Mouse (Mus musculus) C2C12 (cell line): ENCODE results near the gene Map1s. TPM values are rescaled to one million over a fixed set of nuclear protein-coding genes. Genes with fewer than 3 reads are reported as not detected.

Experiments
- H3K27me3 ChIP-seq: one replicate; pipeline ENCODE4 v1.6.1; 2011; ENCODE audit not compliant: control insufficient read depth, insufficient read depth, insufficient read length
- H3K36me3 ChIP-seq: one replicate; pipeline ENCODE4 v1.6.1; 2011; ENCODE audit not compliant: control insufficient read depth, insufficient read depth
- H3K4me3 ChIP-seq: one replicate; pipeline ENCODE4 v1.5.1; 2011; ENCODE audit warnings: mild to moderate bottlenecking, control low read depth; ENCODE audit not compliant: poor library complexity, insufficient read depth, severe bottlenecking
- H3K79me2 ChIP-seq: one replicate; pipeline ENCODE4 v1.6.1; 2011; ENCODE audit not compliant: control insufficient read depth, insufficient read depth
- H3K79me3 ChIP-seq: one replicate; pipeline ENCODE4 v1.6.1; 2011; ENCODE audit warnings: low read depth, control low read depth
- H3ac ChIP-seq: one replicate; pipeline ENCODE3; 2011; ENCODE audit warnings: low read depth; ENCODE audit not compliant: control insufficient read depth, insufficient read length
- CEBPB ChIP-seq: IDR thresholded peaks from one replicate; pipeline ENCODE4 v1.6.1; 2011; ENCODE audit warnings: low read depth, mild to moderate bottlenecking, control low read depth, moderate library complexity
- CTCF ChIP-seq: IDR thresholded peaks from one replicate; pipeline ENCODE4 v1.5.1; 2011; ENCODE audit not compliant: control insufficient read depth, insufficient read depth, insufficient read length
- FOSL1 ChIP-seq: IDR thresholded peaks from one replicate; pipeline ENCODE4 v1.8.0; 2011; ENCODE audit warnings: mild to moderate bottlenecking, low read length; ENCODE audit not compliant: poor library complexity, insufficient read depth, severe bottlenecking
- MAX ChIP-seq: IDR thresholded peaks from one replicate; pipeline ENCODE4 v1.6.1; 2011; ENCODE audit warnings: mild to moderate bottlenecking, control low read depth
- MYOD1 ChIP-seq: IDR thresholded peaks from one replicate; pipeline ENCODE4 v1.6.1; 2011; ENCODE audit warnings: low read depth; ENCODE audit not compliant: control insufficient read depth, insufficient read length
- MYOG ChIP-seq: IDR thresholded peaks from one replicate; pipeline ENCODE4 v1.6.1; 2011; ENCODE audit not compliant: control insufficient read depth, insufficient read length; ENCODE audit errors: extremely low read depth
- USF1 ChIP-seq: IDR thresholded peaks from one replicate; pipeline ENCODE4 v1.6.1; 2011; ENCODE audit warnings: low read depth, mild to moderate bottlenecking, control low read depth, moderate library complexity
- polyA plus RNA-seq: library from polyadenylated mRNA; unstranded; fragments of >200 nt; fragmentation: generic; extraction: Trizol; gene quantifications from one replicate; pipeline ENCODE4 v1.2.1, GENCODE M21; 2012; ENCODE audit warnings: missing spikeins

Gene Map1s
- polyA plus RNA-seq, 1 experiment: 59.7 TPM

DNA sequence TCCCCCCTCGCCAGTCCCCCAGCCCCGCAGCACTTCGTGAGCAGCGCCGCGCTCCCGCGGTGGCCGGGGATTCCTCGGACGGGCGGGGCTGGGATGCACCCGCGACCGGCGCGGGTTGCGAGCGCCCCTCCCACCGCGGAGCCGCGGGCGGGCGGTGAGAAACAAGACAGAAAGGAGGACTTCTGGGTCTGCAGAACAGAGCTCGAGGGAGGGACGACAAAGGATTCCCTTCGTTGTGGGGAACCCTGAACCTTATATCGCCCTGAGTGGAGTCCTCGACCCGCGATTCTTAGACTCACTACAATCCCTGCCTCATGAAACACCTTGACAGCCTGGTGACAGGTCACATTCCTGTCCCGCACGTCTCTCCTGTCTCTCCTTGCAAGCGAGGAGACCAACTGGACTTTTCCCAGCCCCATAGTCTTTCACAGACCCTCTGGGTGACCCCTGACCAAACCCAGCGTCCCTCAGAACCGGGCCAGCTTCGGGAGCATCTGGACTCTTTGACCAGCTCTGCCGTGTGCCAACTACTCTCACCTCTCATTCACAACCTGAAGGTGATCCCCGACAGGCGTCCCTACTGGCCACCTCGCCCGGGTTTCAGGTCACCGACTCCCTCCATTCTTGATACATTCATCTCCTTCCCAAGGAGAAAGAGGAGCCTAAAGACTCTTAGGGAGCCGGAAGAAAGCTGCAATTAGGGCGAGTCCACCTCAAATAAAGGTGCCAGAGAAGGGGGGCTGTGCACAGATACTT lies 41.6 kb upstream of the Map1s start:
- TF ChIP-seq MAX (no peak), FOSL1 (no peak), CTCF (no peak), MYOD1 (no peak)
- no peaks in the 10 kb centered on the region for H3K79me2 ChIP-seq
- peaks cover 6% of the 10 kb centered on the region for H3K36me3 ChIP-seq
- H3K4me3 ChIP-seq: peak overlapping the region; percentile 26
- H3K79me3 ChIP-seq: no peaks in the 10 kb centered on the region
- peak overlapping the region; percentile 69 for H3ac ChIP-seq
- no peaks in the 10 kb centered on the region for H3K27me3 ChIP-seq

DNA sequence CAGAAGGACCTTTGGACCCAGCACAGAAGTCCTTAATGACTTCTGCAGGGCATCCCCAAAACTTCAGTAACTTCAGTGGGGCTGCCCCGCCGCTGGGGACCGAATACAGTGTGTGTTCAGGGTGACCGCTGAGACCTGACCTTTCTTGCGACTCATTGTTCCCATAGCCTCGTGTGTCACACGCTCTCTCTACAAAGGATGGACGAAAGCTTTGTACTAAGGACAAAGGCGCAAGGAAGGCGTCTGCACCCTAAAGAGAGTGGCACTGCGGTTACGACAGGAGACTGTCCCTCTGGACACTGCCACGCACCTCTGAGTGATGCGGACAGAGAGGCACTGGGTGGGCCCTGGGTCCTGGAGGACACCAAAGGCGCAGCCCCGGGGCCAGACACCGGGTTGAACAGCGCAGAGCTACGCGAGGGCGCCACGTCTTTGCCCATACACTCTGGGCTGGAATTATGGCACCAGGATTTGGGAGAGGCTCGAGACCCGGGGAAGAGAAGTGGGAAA lies 41.0 kb upstream of the Map1s start:
- no peaks in the 10 kb centered on the region for H3K79me3 ChIP-seq
- TF ChIP-seq MAX: no peak
- TF ChIP-seq MYOG: no peak
- TF ChIP-seq MYOD1: no peak
- no peak for TF ChIP-seq CTCF
- TF ChIP-seq CEBPB: no peak
- H3K79me2 ChIP-seq: no peaks in the 10 kb centered on the region
- H3K27me3 ChIP-seq: no peaks in the 10 kb centered on the region
- H3K36me3 ChIP-seq: peaks cover 6% of the 10 kb centered on the region
- H3ac ChIP-seq: peak overlapping the region; percentile 69
- H3K4me3 ChIP-seq: peak overlapping the region; percentile 31

DNA sequence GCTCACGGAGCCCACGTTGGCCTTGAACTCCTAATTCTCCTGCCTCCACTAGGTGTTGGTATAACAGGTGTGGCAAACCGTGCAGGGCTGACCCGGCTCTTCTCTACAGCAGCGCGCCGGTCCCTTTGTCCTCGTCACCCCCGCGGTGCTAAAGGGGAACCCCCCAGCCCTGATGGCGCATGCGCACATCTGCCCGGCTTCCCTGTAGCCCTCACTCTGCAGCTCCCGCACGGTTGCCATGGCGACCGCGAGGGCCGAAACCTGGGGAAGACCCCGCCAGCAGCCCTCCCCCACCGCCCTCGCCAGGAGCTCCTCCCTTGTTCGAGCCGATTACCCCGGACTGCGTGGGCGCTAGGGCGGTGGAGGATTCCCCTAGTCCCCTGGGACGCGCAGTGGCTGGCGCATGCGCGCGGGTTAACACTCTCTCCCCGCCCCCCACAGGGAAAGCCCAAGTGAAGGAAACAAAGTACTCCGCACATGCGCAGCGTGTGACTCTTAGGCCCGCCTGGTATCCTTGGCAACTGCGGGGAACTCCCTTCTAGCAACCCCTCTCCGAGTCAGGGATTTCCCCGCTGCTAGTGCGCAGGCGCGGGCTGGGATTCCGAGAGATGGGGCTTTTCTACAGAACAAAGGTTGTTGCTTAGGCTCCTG lies 40.3 kb upstream of the Map1s start:
- H3K79me2 ChIP-seq: no peaks in the 10 kb centered on the region
- TF ChIP-seq MYOG (no peak), MAX (peak; percentile 32)
- H3K36me3 ChIP-seq: peaks cover 6% of the 10 kb centered on the region
- peak overlapping the region; percentile 31 for H3K4me3 ChIP-seq
- H3ac ChIP-seq: peak overlapping the region; percentile 69
- no peaks in the 10 kb centered on the region for H3K79me3 ChIP-seq
- no peaks in the 10 kb centered on the region for H3K27me3 ChIP-seq

DNA sequence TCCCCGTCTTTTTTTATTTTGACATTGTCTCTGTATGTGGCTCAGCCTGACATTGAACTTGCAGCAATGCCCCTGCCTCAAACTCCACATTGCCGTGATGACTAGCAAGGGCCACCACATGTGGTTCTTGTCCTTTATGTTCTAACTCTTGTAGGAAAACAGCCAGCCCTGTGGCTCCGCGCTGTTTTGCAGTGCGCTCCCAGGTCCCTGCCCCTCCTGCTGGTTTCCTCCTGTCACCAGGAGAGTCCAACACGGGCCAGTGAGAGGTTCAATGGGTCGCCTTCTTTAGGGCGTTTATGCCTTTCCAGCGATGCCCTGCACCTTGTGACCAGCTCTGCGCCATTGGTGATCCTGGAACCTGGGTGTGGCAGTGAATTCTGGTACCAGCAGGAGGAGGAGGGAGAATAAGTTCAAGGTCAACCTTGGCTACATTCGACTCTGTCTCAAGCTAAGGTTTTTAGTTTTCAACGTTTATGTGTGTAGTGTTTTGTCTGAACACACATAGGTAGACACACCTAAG lies 39.7 kb upstream of the Map1s start:
- peaks cover 6% of the 10 kb centered on the region for H3K79me2 ChIP-seq
- TF ChIP-seq MYOD1 (no peak), CTCF (no peak), MYOG (no peak), FOSL1 (no peak), USF1 (no peak), MAX (no peak), CEBPB (no peak)
- no peaks in the 10 kb centered on the region for H3K27me3 ChIP-seq

DNA sequence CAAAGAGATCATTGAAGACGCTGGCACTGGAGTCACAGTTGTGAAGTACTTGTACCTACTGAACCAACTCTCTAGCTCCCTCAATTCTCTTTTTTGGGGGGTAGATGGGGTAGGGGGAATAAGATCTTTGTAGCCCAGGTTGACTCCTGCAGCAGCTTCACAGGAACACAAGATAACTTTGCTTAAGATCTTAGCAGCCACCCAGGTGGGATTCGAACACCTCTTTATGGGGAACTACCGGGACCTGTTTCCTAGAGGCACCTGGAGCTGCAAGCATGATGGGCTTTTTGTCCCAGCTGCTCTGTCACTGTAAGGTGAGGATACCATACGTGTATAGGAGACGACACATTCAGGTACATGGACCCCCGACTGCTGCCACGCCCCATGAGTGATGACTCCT lies 39.2 kb upstream of the Map1s start:
- Histone ChIP-seq H3K27me3 (no peaks in the 10 kb centered on the region), H3K79me2 (peaks cover 11% of the 10 kb centered on the region), H3K79me3 (peaks cover 2% of the 10 kb centered on the region), H3K4me3 (no peak overlapping the region), H3ac (no peak overlapping the region), H3K36me3 (peaks cover 6% of the 10 kb centered on the region)
- TF ChIP-seq CTCF (no peak), MYOD1 (no peak), MYOG (no peak), USF1 (no peak), FOSL1 (no peak), MAX (no peak), CEBPB (no peak)

More for the DNA sequence above, 39.7 kb upstream of the Map1s start:
- Histone ChIP-seq H3K79me3 (no peaks in the 10 kb centered on the region), H3K36me3 (peaks cover 6% of the 10 kb centered on the region), H3ac (peak overlapping the region; percentile 29), H3K4me3 (no peak overlapping the region)

DNA sequence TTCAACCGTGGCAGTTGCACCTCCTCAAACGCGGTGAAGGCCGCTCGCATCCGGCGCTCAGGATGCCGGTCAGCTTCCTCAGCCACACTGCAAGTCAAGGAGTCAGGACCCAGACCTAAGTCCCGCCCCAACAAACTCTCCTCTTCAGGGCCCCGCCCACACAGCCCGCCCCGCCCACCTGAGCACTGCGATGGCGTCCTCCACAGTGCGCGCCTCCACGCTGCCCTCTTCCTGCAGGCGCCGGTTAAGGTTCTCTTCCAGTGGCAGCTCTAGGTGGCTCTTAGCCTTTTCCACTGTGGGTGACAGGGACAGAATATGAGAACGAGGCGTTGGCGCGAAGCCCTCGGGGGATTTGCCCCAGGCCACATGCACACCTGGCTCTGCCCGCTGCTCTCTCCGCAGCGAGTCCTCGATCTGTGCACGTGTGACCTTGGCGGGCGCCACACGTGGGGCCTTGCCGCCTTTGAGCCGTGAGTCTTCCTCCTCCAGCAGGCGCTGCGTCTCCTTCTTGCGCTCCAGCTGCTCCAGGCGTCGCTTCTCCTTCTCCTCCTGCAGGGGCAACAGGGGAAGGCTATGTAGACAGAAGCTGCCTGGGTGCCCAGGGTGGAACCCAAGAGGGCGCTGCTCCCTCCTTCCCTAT lies 37.1 kb upstream of the Map1s start:
- H3K4me3 ChIP-seq: no peak overlapping the region
- no peaks in the 10 kb centered on the region for H3K27me3 ChIP-seq
- H3ac ChIP-seq: no peak overlapping the region
- peaks cover 6% of the 10 kb centered on the region for H3K36me3 ChIP-seq
- peaks cover 27% of the 10 kb centered on the region for H3K79me2 ChIP-seq
- H3K79me3 ChIP-seq: peaks cover 9% of the 10 kb centered on the region
- no peak for TF ChIP-seq CEBPB
- TF ChIP-seq CTCF: no peak
- no peak for TF ChIP-seq USF1
- TF ChIP-seq MYOD1: no peak
- TF ChIP-seq FOSL1: no peak
- TF ChIP-seq MAX: no peak
- TF ChIP-seq MYOG: no peak
